Mouse (Mus musculus) embryonic fibroblast, embryonic 13.5 days (primary cell): ENCODE data around the gene Emilin1.

ENCODE experiments used
- CTCF ChIP-seq: IDR thresholded peaks from 2 replicates; pipeline ENCODE4 v1.5.1; 2011; ENCODE audit warnings: mild to moderate bottlenecking, control low read depth, low read length, moderate library complexity, borderline replicate concordance; ENCODE audit not compliant: insufficient read depth
- POLR2A ChIP-seq: IDR thresholded peaks from 2 replicates; pipeline ENCODE4 v1.6.1; 2011; ENCODE audit warnings: low read depth, mild to moderate bottlenecking, control low read depth, low read length, moderate library complexity

- TF ChIP-seq CTCF, result no peak
- TF ChIP-seq POLR2A, result no peak
Observed at GRCm38 (mm10) chr5:30968416-30968815, 55.2 kb downstream of the Emilin1 start, which contains the start of gene Tcf23.
